Mouse (Mus musculus) lung, embryonic 14.5 days (tissue): ENCODE results near the gene Hoxd11. TPM values are rescaled to one million over a fixed set of nuclear protein-coding genes. Genes with fewer than 3 reads are reported as not detected.

ENCODE experiments used
- ATAC-seq: fragments of 200-750 bp; cut with Nextera tagmentation; 2 replicates; pipeline ENCODE4 v1.8.0; 2017; ENCODE audit warnings: mild to moderate bottlenecking, moderate TSS enrichment, moderate library complexity; ENCODE audit not compliant: insufficient read depth
- DNase-seq: peaks from one replicate; pipeline ENCODE4 v3.0.0-alpha.2; 2015
- H3K27ac ChIP-seq: fragments of 300-500 bp; sonication (generic); 2 replicates; pipeline ENCODE4 v1.5.1; 2014; ENCODE audit warnings: low read depth, mild to moderate bottlenecking, moderate library complexity
- H3K27me3 ChIP-seq: fragments of 300-500 bp; sonication (generic); 2 replicates; pipeline ENCODE4 v1.6.1; 2014; ENCODE audit warnings: low read length, control low read depth; ENCODE audit not compliant: insufficient read depth
- H3K36me3 ChIP-seq: fragments of 300-500 bp; sonication (generic); 2 replicates; pipeline ENCODE4 v1.6.1; 2014; ENCODE audit warnings: control low read depth; ENCODE audit not compliant: insufficient read depth
- H3K4me1 ChIP-seq: fragments of 300-500 bp; sonication (generic); 2 replicates; pipeline ENCODE4 v1.6.1; 2014; ENCODE audit warnings: antibody characterized with exemption, control low read depth; ENCODE audit not compliant: insufficient read depth
- H3K4me2 ChIP-seq: fragments of 300-500 bp; sonication (generic); 2 replicates; pipeline ENCODE4 v1.6.1; 2014; ENCODE audit warnings: mild to moderate bottlenecking
- H3K4me3 ChIP-seq: fragments of 300-500 bp; sonication (generic); 2 replicates; pipeline ENCODE4 v1.5.1; 2014; ENCODE audit warnings: low read depth, low read length
- H3K9ac ChIP-seq: fragments of 300-500 bp; sonication (generic); 2 replicates; pipeline ENCODE4 v1.6.1; 2014
- H3K9me3 ChIP-seq: fragments of 300-500 bp; sonication (generic); 2 replicates; pipeline ENCODE4 v1.6.1; 2016; ENCODE audit warnings: low read depth, low read length, control low read depth
- CTCF ChIP-seq: IDR thresholded peaks from 2 replicates; pipeline ENCODE4 v1.5.1; 2016; ENCODE audit warnings: antibody characterized with exemption, low read depth
- WGBS: fragments of 180-500 bp; shearing (Covaris S2); extraction: QIAGEN DNeasy Blood & Tissue Kit; methylation state at CpG from one replicate; pipeline ENCODE4 v1.1.7; 2014; 5-methylcytosine and 5-hydroxymethylcytosine counted together
- polyA plus RNA-seq: library from polyadenylated mRNA; unstranded; fragments of >200 nt; fragmentation: Nextera tagmentation; extraction: Ambion mirVana; gene quantifications from 2 replicates; pipeline ENCODE4 v1.2.1, GENCODE M21; 2014

Hoxd11 gene
- polyA plus RNA-seq, 1 experiment from 2014 or later: not detected

- 6% methylated on average over 3 of the region's 3 CpGs for WGBS
- no peak for DNase-seq
Observed at GRCm38 (mm10) chr2:74670632-74671188, 8.6 kb upstream of the Hoxd11 start.

GRCm38 (mm10) chr2:74671847-74672246 is 7.5 kb upstream of the Hoxd11 start:
- DNase-seq (no peak), ATAC-seq (no peak)
- Histone ChIP-seq H3K27ac (no peak overlapping the region), H3K36me3 (no peaks in the 10 kb centered on the region), H3K4me3 (no peak overlapping the region), H3K9me3 (no peaks in the 10 kb centered on the region), H3K27me3 (peaks cover 100% of the 10 kb centered on the region), H3K4me1 (no peaks in the 10 kb centered on the region), H3K9ac (no peak overlapping the region), H3K4me2 (no peak overlapping the region)
- TF ChIP-seq CTCF: no peak
- 14% methylated on average over 5 of the region's 5 CpGs for WGBS

More at GRCm38 (mm10) chr2:74670632-74671188, 8.6 kb upstream of the Hoxd11 start:
- no peaks in the 10 kb centered on the region for H3K36me3 ChIP-seq
- H3K27me3 ChIP-seq: peaks cover 100% of the 10 kb centered on the region
- no peak overlapping the region for H3K27ac ChIP-seq
- no peak overlapping the region for H3K4me2 ChIP-seq
- no peak for TF ChIP-seq CTCF
- no peak overlapping the region for H3K9ac ChIP-seq
- H3K4me3 ChIP-seq: no peak overlapping the region
- H3K9me3 ChIP-seq: no peaks in the 10 kb centered on the region
- no peaks in the 10 kb centered on the region for H3K4me1 ChIP-seq
- no peak for ATAC-seq

DNA sequence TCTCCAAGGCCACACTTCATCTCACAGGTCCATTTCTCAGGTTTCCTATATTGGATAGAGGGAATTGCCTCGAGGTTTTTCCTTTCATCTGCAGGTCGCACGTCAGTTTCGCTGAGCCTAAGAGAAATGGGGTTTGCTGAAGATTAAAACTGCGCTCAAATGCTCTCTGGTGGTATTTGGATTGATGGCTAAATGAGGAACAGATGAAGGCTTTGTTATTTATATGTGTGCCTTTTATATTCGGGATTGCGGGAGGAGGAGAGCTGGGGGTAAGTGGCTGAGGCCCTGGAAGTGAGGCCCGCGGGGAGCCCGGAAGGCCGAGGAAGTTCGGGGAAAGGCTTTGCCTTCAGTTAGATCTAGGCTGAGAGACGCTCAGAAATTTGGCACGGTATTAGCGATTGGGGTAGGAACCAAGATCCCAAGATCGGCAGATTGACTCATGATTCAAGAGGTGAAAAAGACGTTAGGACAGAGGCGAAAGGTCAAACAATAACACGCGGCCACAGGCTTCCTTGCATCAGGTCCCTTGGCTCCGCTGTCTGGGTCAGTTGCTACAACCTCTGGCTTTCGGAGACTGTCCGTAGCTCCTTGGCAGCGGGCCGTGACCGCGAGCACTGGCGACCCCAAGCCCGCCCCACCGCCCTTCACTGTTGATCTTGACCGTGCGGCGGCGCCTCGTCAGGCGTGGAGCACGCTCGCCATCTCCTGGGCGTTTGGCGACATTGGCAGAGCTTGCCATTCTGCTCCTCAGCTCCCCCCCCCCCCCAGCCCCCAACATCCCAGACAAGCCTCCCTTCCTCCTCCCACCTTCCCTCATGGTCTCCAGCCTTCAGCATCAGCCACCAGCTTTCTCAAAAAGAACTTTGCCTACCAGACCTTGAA is 6.6 kb upstream of the Hoxd11 start:
- ATAC-seq (peak; percentile 39; the same call in 1 of the 2 replicates), DNase-seq (peak; percentile 84)
- H3K4me3 ChIP-seq: peak overlapping the region; percentile 27; the same call in 1 of the 2 replicates
- H3K4me2 ChIP-seq: peak overlapping the region; percentile 61
- no peaks in the 10 kb centered on the region for H3K36me3 ChIP-seq
- 4% methylated on average over 40 of the region's 40 CpGs for WGBS
- no peaks in the 10 kb centered on the region for H3K9me3 ChIP-seq
- peak; percentile 86 for TF ChIP-seq CTCF
- no peak overlapping the region for H3K27ac ChIP-seq
- H3K27me3 ChIP-seq: peaks cover 100% of the 10 kb centered on the region
- H3K9ac ChIP-seq: no peak overlapping the region
- no peaks in the 10 kb centered on the region for H3K4me1 ChIP-seq

DNA sequence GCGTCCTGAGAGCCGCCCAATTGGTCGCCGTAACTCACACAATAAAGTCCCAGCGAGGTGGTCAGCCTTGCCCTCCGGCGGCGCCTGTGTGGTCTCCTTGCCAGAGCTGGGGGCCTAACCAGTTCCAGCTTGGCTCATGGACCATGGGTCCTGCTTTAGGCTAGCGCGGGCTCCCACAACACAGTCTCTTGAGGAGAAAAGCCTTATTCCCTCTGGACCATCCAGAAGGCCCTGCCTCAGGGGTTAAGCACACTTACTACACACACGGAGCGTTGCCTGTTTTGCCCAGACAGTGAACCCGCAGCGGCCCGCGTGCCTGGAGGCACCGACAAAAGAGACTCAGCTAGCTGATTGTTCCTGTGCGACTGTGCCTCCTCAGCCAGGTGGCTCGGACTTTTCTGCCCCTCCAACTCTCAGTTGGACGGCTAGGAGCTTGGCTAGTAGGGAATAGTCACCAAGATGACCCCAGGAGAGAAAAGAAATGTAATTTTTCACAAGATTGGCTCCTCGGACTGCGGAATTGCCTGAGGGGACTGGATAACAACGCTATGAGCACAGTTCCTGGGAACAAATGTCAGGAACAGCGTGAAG is 5.4 kb upstream of the Hoxd11 start:
- TF ChIP-seq CTCF: no peak
- no peak overlapping the region for H3K9ac ChIP-seq
- ATAC-seq: no peak
- H3K27ac ChIP-seq: no peak overlapping the region
- no peaks in the 10 kb centered on the region for H3K4me1 ChIP-seq
- no peaks in the 10 kb centered on the region for H3K36me3 ChIP-seq
- no peak for DNase-seq
- no peaks in the 10 kb centered on the region for H3K9me3 ChIP-seq
- peaks cover 100% of the 10 kb centered on the region for H3K27me3 ChIP-seq
- H3K4me3 ChIP-seq: no peak overlapping the region
- 3% methylated on average over 24 of the region's 24 CpGs for WGBS
- no peak overlapping the region for H3K4me2 ChIP-seq

DNA sequence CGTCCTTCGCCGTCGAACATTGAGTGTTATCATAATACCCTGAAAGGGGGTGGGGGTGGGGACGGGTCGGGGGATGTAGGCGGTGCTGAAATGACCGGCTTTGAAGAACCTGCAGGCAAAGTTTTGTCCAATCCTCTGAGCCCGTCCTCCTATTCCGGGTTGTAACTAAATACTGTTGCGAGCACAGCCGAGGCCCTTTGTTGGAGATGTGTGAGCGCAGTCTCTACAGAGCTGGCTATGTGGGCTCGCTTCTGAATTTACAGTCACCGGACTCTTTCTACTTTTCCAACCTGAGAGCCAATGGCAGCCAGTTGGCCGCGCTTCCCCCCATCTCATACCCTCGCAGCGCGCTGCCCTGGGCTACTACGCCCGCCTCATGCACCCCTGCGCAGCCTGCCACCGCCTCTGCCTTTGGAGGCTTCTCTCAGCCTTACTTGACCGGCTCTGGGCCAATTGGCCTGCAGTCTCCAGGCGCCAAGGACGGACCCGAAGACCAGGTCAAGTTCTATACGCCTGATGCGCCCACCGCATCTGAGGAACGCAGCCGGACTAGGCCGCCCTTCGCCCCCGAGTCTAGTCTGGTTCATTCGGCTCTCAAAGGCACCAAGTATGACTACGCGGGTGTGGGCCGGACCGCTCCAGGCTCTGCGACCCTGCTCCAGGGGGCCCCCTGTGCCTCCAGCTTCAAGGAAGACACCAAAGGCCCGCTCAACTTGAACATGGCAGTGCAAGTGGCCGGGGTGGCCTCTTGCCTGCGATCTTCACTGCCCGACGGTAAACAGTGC is 4.3 kb upstream of the Hoxd11 start, which contains the start of gene Hoxd12:
TSS of gene Hoxd12 (plus strand) at position 133 of the 785 bp plus-strand sequence.
- DNase-seq (no peak), ATAC-seq (no peak)
- no peak within 1 kb of the TSS for H3K4me2 ChIP-seq
- no peaks in the 10 kb centered on the region for H3K36me3 ChIP-seq
- WGBS: 1% methylated on average over 47 of the region's 47 CpGs
- TF ChIP-seq CTCF: no peak
- H3K4me3 ChIP-seq: no peak within 1 kb of the TSS
- no peak within 1 kb of the TSS for H3K9ac ChIP-seq
- H3K27me3 ChIP-seq: peaks cover 100% of the 10 kb centered on the region
- no peak within 1 kb of the TSS for H3K27ac ChIP-seq
- H3K9me3 ChIP-seq: no peaks in the 10 kb centered on the region
- H3K4me1 ChIP-seq: no peaks in the 10 kb centered on the region

GRCm38 (mm10) chr2:74675666-74676282 is 3.6 kb upstream of the Hoxd11 start:
- Histone ChIP-seq H3K9me3 (no peaks in the 10 kb centered on the region), H3K36me3 (no peaks in the 10 kb centered on the region), H3K27ac (no peak overlapping the region), H3K4me1 (no peaks in the 10 kb centered on the region), H3K9ac (no peak overlapping the region), H3K27me3 (peaks cover 100% of the 10 kb centered on the region), H3K4me3 (no peak overlapping the region), H3K4me2 (no peak overlapping the region)
- WGBS: 5% methylated on average over 24 of the region's 24 CpGs
- DNase-seq: no peak
- no peak for TF ChIP-seq CTCF
- no peak for ATAC-seq
